Mouse (Mus musculus) cerebellum, postnatal 4 days (tissue): ENCODE results near the gene Rps3a1.
A peak's percentile ranks its signal among the peaks of the same experiment; 100 is the strongest.

Experiments used
- DNase-seq, 2 experiments: peaks; one replicate each; pipeline ENCODE4 v3.0.0; 2022; ENCODE audit warnings: low spot score in 2 of 2, mixed read lengths in 1 of 2

Gene Rps3a1

DNA sequence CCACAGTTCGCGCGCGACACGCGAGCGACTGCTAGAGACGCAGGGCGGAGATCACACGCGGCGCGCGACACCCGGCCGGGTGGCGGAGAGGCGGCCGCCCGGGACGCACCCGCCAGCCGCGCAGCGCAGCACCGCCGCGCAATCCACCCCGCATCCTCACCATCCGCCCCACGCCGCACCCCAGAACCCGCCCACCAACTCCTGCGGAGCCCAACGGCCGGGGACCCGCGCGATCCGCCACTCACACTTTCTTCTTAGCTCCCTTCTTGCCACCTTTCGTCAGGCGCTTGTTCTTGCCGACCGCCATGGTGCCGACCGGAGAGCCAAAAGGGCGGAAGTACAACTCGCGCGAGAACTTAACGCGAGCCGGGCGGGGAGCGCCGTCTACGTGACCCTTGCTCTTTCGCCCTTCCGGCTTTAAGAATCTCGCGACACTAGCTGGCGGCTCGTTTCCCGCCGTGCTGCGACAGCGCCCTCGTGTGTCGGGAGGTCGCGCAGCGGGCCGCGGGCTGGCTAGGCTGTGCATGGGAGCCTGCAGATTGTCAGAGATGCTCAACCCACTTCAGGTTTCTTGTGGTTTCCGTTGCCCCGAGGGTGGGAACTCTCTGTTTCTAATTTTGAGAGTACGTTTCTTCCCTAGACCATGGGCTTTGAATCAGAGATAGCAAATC is at the start of gene Rps3a1:
Rps3a1 (minus strand) TSS at position 440 of the 671 bp plus-strand sequence.
- DNase-seq = peak; percentile 99 to 100

GRCm38 (mm10) chr3:86187736-86188389 is 45.4 kb upstream of the Rps3a1 start:
- DNase-seq = no peak

GRCm38 (mm10) chr3:86184546-86184945 is 42.0 kb upstream of the Rps3a1 start:
- DNase-seq = no peak

DNA sequence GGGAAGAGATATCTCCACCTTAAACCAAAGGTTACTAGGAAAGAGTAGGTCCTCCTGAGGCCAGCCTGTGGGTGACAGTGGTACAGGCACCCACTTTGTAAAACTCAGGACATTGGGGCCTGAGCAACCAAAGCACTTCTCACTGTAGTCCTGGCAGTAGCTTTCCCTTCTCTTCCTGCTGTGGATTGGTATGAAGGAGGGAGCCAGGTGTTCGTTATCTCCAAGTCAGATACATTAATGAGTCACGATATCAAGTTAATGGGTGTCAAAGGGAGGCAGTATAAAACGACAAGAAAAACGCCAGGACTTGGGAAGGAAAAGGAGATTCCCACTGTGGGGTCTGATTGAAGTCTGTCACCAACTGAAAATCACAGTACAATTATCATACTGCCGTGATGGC is 38.6 kb upstream of the Rps3a1 start:
- no peak for DNase-seq

GRCm38 (mm10) chr3:86179714-86180113 is 37.2 kb upstream of the Rps3a1 start:
- DNase-seq = no peak

- no peak for DNase-seq
These were observed 26.4 kb upstream of the Rps3a1 start for GRCm38 (mm10) chr3:86168841-86169425.

GRCm38 (mm10) chr3:86149521-86149920 is 7.0 kb upstream of the Rps3a1 start:
- no peak for DNase-seq

GRCm38 (mm10) chr3:86149063-86149462 is 6.6 kb upstream of the Rps3a1 start:
- no peak for DNase-seq

DNA sequence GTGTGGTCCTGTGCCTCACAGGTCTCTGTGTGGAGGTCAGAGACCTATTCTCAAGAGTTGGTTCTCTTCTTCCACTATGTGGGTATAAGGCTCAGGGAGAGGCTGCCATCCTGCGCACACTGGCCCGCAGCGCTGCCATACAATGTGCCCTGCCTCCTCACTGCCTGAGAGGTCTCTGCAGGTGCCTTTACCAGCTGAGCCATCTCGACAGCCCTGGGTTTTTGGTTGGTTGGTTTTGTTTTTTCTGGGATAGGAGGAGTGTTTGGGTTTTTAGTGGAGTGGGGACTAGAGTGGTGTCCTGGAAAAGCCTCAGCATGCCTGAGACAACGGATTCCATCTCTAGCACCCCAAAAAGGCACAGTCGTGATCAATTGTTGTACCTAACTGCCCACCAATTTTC is 841 bp upstream of the Rps3a1 start:
- no peak for DNase-seq

DNA sequence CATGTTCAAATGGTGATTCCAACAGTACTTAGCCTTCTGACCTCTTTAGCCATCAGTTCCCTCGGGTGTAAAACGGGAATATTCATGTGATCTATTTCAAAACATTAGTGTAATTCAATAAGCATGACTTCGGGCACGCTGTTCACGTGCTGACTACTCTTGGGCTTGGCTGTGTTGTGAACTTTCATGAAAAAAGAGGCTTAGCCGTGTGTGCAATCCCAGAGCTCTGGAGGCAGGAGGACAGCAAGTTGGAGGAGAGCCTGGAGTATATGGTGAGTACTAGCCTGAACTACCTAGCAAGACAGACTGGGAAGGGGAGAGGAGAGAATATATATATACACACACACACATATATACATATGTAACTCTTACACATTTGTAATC is 424 bp upstream of the Rps3a1 start:
- no peak for DNase-seq

GRCm38 (mm10) chr3:86141886-86142262 is 628 bp downstream of the Rps3a1 start:
- DNase-seq = no peak

- DNase-seq = no peak
These were observed 1.1 kb downstream of the Rps3a1 start for GRCm38 (mm10) chr3:86141366-86141765.

- DNase-seq = no peak
These were observed 2.8 kb downstream of the Rps3a1 start for GRCm38 (mm10) chr3:86139660-86140059.

DNA sequence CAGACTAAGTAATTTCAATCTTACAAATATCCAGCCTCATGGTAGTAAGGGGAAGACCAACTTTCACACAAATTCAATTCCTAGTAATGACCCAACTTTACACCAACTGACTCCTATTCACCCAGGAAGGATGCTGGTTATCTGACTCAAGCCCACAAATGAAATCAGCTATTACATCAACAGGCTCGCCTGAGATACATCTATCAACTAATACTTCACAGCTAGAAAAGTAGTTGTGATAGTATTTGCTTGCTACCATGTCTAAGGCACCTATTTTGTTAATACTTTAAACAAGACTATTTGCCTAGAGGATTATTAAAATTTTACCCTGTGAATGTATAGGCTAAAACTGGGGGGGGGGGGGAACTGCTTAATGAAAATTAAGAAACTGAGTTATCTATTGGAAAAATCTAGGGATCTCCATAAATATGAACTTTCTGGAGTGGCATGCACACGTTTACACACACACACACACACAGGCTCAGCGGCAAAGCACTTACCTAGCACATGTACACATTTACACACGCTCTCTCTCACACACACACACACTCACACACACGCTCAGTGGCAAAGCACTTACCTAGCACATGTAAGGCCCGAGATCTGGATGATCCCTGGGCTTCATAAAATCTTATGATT is 5.4 kb downstream of the Rps3a1 start:
- no peak for DNase-seq

DNA sequence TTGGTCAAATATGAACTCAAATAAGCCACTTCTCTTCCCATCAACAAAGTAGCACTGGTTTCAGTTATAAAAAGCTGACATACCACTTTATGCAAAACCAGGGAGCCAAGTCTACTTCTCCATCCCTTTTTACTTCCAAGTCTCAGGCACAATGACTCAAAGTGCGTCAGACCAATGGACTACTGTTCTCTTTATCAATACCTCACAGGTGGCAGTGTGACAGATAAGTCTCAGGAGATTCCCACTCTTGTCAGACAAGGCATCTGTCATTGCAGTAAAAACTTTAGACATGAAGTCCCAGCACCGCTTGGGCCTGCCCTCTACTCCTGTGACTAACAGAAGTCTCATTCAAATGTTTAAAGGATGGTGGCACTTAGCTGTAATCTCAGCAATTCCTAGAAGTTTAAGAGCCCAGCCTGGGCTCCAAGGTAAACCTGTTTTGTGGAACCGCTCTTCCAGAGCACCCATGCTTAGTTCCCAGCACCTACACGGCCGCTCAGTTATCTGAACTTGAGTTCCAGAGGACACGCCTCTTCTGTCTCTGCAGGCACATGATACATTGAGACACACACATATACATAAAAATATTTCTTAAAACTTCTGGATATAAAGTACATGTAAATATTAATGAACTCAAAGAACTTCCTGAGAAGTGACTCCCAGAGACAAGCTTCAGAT is 6.5 kb downstream of the Rps3a1 start:
- DNase-seq = no peak

DNA sequence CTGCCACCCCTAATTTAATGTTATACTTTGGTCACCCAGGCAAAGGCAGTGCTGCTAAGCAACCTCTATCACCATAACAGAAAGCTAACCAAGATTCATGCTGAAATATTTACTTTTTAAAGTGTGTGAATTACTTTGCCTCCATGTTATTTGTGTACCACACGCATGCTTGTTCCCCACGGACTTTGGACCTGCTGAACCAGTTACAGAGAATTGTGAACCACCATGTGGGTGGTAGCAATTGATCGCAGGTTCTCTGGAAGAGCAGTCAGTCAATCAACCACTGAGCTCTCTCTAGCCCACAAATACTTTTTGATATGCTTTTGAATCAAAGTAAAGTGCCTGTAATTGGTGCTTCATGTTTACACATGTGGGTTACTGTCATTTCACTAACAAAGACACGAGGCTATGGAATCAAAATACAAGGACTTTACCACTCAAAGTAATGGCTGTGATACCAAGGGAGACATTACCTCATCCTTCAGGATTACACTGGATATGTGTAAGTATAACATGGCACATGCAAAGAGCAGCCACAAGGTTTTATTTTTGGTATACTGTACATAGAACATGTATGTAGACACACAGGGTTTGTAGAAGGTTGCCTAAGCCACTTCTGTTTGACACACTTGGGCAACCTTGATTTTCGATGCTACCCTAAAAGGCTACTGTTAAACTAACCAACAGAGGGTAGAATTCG is 7.4 kb downstream of the Rps3a1 start:
- no peak for DNase-seq

DNA sequence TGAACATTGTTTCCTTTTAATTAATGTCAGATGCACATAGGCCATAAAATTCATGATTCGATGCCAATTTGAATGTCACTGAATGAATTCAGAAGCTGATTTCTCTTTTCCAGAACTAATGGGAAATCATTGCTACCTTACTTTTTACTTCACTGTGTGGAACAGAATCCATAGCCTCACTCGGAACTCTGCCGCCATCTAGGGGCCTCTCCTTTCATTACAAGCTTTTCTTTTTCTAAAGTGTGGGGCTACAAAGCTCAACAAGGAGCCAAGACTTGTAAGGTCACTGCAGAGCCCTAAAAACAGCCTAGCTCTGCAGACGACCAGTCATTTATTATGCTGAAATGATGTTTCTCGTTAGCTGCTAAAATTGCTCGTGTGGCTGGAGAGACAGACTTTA is 12.7 kb downstream of the Rps3a1 start:
- DNase-seq = peak; percentile 35 to 79

DNA sequence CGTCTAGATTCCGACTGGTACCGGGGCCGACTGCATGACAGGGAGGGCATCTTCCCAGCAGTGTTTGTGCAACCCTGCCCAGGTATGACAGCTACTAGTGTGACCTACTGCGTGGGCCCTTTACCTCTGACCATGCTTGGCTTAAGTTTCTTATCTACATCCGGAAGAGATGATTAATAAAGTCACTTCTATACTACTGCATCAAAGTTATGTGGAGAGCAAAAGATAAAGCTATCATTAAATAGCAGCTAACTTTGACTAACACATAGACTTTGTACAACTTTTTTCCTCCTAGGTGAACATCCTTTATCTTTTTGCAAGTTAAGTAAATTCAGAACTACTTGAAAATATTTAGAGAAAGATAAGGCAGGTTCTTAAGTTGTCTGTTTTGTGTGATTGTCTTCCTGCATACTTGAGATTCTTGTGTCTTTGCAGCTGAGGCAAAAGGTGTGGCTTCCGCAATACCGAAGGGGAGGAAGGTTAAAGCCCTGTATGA is 19.2 kb downstream of the Rps3a1 start:
- no peak for DNase-seq

DNA sequence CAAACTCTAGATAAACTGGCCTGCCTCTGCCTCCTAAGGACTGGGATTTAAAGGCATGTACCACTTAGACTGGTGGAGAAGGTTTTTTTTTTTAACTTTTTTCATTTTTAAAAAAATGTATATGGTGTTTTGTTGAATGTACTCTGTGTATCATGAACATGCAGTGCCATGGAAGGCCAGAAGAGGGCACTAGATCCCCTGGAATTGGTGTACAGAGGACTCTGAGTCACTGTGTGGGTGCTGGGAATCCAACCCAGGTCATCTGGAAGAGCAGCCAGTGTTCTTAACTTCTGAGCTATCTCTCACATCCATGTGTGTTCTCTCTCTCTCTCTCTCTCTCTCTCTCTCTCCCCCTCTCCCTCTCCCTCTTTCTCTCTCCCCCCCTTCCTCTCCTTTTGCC is 20.3 kb downstream of the Rps3a1 start:
- DNase-seq = no peak

- DNase-seq = no peak
These were observed 23.1 kb downstream of the Rps3a1 start for GRCm38 (mm10) chr3:86119237-86119932.

- DNase-seq = no peak
These were observed 25.6 kb downstream of the Rps3a1 start for GRCm38 (mm10) chr3:86116951-86117350.
